Mouse (Mus musculus): Measurements from ENCODE around the gene Arpc1b. TPM values are rescaled to one million over a fixed set of nuclear protein-coding genes. Genes with fewer than 3 reads are reported as not detected.
A peak's percentile ranks its signal among the peaks of the same experiment; 100 is the strongest.
"Not testable (repeated sequence)": the region's sequence is repeated elsewhere in the genome, so short reads cannot be mapped to it uniquely, and the experiment has no call there.

The Arpc1b gene
- 143 and 318 TPM in 2 replicates for polyA plus RNA-seq (2011; ENCODE audit: insufficient read depth, insufficient read length, low replicate concordance, missing spikeins)

DNA sequence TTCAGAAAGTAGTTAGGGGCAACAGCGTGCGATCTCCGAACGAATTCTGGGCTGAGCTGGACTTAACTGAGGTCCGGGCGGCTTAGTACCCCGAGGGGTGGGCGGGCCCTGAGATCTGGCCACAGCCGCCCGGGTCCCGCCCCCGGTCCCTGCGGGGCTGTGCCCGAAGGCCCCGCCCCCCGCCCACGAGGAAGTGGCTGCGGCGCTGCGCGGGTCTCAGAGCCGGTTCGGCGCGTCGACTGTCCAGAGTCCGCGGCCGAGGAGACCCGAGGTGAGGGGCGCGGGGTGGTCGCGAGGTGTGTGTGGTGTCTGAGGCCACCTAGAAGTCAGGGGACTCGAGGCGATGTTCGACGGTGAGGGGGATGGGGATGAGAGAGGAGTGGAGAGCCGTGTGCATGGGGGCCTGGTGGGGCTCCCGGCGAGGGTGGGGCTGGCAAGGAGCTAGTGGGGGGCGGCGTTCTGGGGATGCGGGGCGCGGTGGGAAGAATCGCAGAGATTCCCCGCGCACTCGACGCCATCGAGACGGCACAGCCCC, at the start of gene Arpc1b:
Gene Arpc1b (plus strand): TSS at position 145 of the 535 bp plus-strand sequence.
- Histone ChIP-seq H3K4me3 (replicated peaks; ENCODE audit: control insufficient read depth, low read depth, low read length) (peak within 1 kb of the TSS; percentile 99), H3K27ac (ENCODE audit: control insufficient read depth, insufficient read depth, low read depth, low read length, poor library complexity) (peak within 1 kb of the TSS; percentile 99), H3K4me1 (ENCODE audit: control insufficient read depth, insufficient read depth, low read length) (no peaks in the 10 kb centered on the region; the same call in 1 of the 2 replicates)
- WGBS, result under 1% methylated on average over 51 of the region's 53 CpGs
- TF ChIP-seq CTCF (IDR thresholded peaks at IDR 0.05; ENCODE audit: control insufficient read depth, insufficient read depth, low read length) (no peak), POLR2A (IDR thresholded peaks at IDR 0.05; ENCODE audit: borderline replicate concordance, control insufficient read depth, low read depth, low read length) (peak; percentile 79; the same call in 1 of the 2 replicates)

DNA sequence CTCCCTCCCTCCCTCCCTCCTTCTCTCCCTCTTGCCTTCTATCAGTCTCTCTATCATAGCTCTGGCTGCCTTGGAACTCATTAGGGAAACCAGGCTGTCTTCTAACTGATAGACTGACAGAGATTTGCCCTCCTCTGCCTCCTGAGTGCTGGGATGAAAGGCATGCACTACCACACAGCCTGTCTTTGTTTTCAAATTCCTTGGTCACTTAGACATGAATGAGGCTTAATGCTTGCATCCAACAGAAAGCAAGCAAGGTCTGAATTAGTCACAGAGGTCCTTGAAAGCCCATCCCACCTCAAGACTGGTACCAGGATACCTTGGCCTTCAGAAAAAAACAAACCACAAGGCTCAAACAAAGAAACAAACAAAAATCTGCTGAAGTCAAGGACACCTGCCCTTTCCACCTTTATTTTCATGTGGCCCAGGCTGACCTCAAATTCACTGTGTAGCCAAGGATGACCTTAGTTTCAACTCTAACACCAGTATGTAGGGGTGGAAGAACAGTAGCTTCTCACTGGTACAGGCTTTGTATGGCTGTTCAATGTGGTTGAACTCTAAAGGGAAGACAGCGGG, 49.2 kb upstream of the Arpc1b start:
- WGBS, result 77% methylated on average over 1 of the region's 1 CpGs
- TF ChIP-seq CTCF (IDR thresholded peaks at IDR 0.05; ENCODE audit: control insufficient read depth, insufficient read depth, low read length) (no peak), POLR2A (IDR thresholded peaks at IDR 0.05; ENCODE audit: borderline replicate concordance, control insufficient read depth, low read depth, low read length) (no peak)
- Histone ChIP-seq H3K4me1 (ENCODE audit: control insufficient read depth, insufficient read depth, low read length) (no peaks in the 10 kb centered on the region), H3K27ac (ENCODE audit: control insufficient read depth, insufficient read depth, low read depth, low read length, poor library complexity) (no peak overlapping the region), H3K4me3 (replicated peaks; ENCODE audit: control insufficient read depth, low read depth, low read length) (no peak overlapping the region)

- Histone ChIP-seq H3K4me3 (replicated peaks; ENCODE audit: control insufficient read depth, low read depth, low read length) (no peak overlapping the region), H3K4me1 (ENCODE audit: control insufficient read depth, insufficient read depth, low read length) (no peaks in the 10 kb centered on the region), H3K27ac (ENCODE audit: control insufficient read depth, insufficient read depth, low read depth, low read length, poor library complexity) (no peak overlapping the region)
- WGBS, result 52% methylated on average over 3 of the region's 3 CpGs
- TF ChIP-seq POLR2A (IDR thresholded peaks at IDR 0.05; ENCODE audit: borderline replicate concordance, control insufficient read depth, low read depth, low read length) (no peak), CTCF (IDR thresholded peaks at IDR 0.05; ENCODE audit: control insufficient read depth, insufficient read depth, low read length) (no peak)
These were observed 45.2 kb upstream of the Arpc1b start for GRCm38 (mm10) chr5:145068863-145069262.

DNA sequence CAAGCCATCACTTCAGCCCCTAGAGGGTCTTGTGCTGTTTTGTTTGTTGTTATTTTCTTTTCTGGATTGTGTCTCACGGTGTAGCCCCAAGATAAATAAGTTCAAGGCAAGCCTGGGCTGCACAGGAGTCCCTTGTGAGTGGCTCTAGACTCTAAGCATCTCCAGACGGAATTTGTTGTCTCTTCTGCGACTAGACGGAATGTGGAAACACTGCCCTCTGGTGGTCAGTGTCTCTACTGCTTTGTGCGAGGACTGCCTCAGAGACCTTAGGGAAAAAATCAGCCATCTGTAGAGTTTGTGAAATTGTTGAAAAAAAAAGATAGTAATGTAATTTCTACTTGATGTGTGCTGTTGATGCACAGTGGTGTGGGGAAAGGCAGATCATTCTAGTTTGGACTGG, 44.3 kb upstream of the Arpc1b start:
- WGBS, result 2% methylated on average over 5 of the region's 5 CpGs
- TF ChIP-seq POLR2A (IDR thresholded peaks at IDR 0.05; ENCODE audit: borderline replicate concordance, control insufficient read depth, low read depth, low read length), result no peak
- TF ChIP-seq CTCF (IDR thresholded peaks at IDR 0.05; ENCODE audit: control insufficient read depth, insufficient read depth, low read length), result peak; percentile 78
- Histone ChIP-seq H3K4me1 (ENCODE audit: control insufficient read depth, insufficient read depth, low read length) (no peaks in the 10 kb centered on the region), H3K4me3 (replicated peaks; ENCODE audit: control insufficient read depth, low read depth, low read length) (no peak overlapping the region), H3K27ac (ENCODE audit: control insufficient read depth, insufficient read depth, low read depth, low read length, poor library complexity) (no peak overlapping the region)

GRCm38 (mm10) chr5:145071342-145071741, 42.7 kb upstream of the Arpc1b start:
- H3K4me1 ChIP-seq (ENCODE audit: control insufficient read depth, insufficient read depth, low read length), result no peaks in the 10 kb centered on the region
- H3K27ac ChIP-seq (ENCODE audit: control insufficient read depth, insufficient read depth, low read depth, low read length, poor library complexity), result no peak overlapping the region; the same call in 1 of the 2 replicates
- H3K4me3 ChIP-seq (replicated peaks; ENCODE audit: control insufficient read depth, low read depth, low read length), result no peak overlapping the region
- no peak for TF ChIP-seq POLR2A (IDR thresholded peaks at IDR 0.05; ENCODE audit: borderline replicate concordance, control insufficient read depth, low read depth, low read length)
- peak; percentile 32; the same call in 1 of the 2 replicates for TF ChIP-seq CTCF (IDR thresholded peaks at IDR 0.05; ENCODE audit: control insufficient read depth, insufficient read depth, low read length)
- 69% methylated on average over 6 of the region's 6 CpGs for WGBS

GRCm38 (mm10) chr5:145075081-145075480, 38.9 kb upstream of the Arpc1b start:
- 36% methylated on average over 3 of the region's 3 CpGs for WGBS
- TF ChIP-seq CTCF (IDR thresholded peaks at IDR 0.05; ENCODE audit: control insufficient read depth, insufficient read depth, low read length), result no peak
- no peak for TF ChIP-seq POLR2A (IDR thresholded peaks at IDR 0.05; ENCODE audit: borderline replicate concordance, control insufficient read depth, low read depth, low read length)
- Histone ChIP-seq H3K4me3 (replicated peaks; ENCODE audit: control insufficient read depth, low read depth, low read length) (no peak overlapping the region), H3K4me1 (ENCODE audit: control insufficient read depth, insufficient read depth, low read length) (no peaks in the 10 kb centered on the region), H3K27ac (ENCODE audit: control insufficient read depth, insufficient read depth, low read depth, low read length, poor library complexity) (no peak overlapping the region)

DNA sequence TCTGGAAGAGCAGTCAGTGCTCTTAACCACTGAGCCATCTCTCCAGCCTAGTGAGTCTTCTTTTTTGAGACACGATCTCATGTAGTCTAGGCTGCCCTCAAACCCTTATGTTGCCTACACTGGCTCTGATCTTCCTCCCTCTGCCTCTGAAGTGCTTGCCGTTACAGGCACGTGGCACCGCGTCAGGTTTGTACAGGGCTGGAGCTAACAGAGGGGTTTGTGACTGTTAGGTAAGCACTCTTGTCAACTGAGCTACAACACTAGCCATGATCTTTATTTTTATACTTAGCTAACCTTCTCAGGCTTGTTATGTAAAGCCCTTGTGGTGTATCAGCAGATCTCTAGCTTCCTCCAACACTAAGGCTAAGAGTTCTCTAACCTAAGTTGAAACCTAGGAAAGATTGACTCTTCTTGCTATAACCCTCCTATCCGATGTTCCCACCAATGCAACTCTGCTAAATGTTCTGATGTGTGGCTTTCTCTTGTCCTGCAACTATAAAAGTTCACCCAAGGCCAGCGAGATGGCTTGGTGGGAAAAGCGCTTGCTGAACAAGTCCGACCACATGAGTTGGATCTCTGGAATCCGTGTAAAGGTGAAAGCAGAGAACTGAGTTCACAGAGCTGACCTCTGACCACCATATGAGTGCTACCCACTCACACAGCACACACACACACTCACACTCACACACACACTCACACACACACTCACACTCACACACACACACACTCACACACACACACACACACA, 32.0 kb upstream of the Arpc1b start:
- TF ChIP-seq CTCF (IDR thresholded peaks at IDR 0.05; ENCODE audit: control insufficient read depth, insufficient read depth, low read length) (no peak), POLR2A (IDR thresholded peaks at IDR 0.05; ENCODE audit: borderline replicate concordance, control insufficient read depth, low read depth, low read length) (no peak)
- 80% methylated on average over 10 of the region's 10 CpGs for WGBS
- no peak overlapping the region for H3K27ac ChIP-seq (ENCODE audit: control insufficient read depth, insufficient read depth, low read depth, low read length, poor library complexity)
- no peak overlapping the region for H3K4me3 ChIP-seq (replicated peaks; ENCODE audit: control insufficient read depth, low read depth, low read length)
- no peaks in the 10 kb centered on the region; the same call in 1 of the 2 replicates for H3K4me1 ChIP-seq (ENCODE audit: control insufficient read depth, insufficient read depth, low read length)

GRCm38 (mm10) chr5:145083201-145083600, 30.8 kb upstream of the Arpc1b start:
- not testable (repeated sequence) for H3K4me1 ChIP-seq (ENCODE audit: control insufficient read depth, insufficient read depth, low read length); H3K4me3 ChIP-seq (replicated peaks; ENCODE audit: control insufficient read depth, low read depth, low read length); H3K27ac ChIP-seq (ENCODE audit: control insufficient read depth, insufficient read depth, low read depth, low read length, poor library complexity)
- WGBS, result 39% methylated on average over 6 of the region's 6 CpGs
